Mouse (Mus musculus) small intestine, adult 2 months (tissue): ENCODE data around the gene Ddx25.

Source experiments
- CTCF ChIP-seq: fragments of 200-500 bp; IDR thresholded peaks from 2 replicates; pipeline ENCODE4 v1.5.1; 2012; ENCODE audit warnings: low read depth, mild to moderate bottlenecking, control low read depth, inconsistent platforms, low read length, moderate library complexity, mixed read lengths; ENCODE audit not compliant: insufficient replicate concordance, insufficient read length; ENCODE audit errors: extremely low read depth
- POLR2A ChIP-seq: fragments of 200-500 bp; IDR thresholded peaks from 2 replicates; pipeline ENCODE4 v1.6.1; 2012; ENCODE audit warnings: low read depth, mild to moderate bottlenecking, control low read depth, inconsistent platforms, low read length, moderate library complexity

DNA sequence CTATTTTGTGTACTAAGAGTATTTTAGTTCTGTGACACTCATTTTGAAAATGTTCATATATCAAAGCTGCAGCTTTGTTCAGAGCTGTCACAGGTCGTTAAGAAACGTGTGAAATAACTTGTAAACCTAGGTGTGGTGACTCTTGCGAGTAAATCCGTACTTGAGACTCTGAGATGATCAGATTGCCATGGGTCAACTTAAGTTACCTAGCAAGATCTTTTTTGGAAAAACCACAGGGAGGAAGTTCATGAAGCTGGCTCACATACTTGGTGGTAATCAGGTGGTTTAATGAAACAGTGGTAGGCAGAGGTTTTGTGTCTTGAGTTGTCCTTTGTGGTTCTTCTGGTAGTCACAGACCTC is 64.6 kb downstream of the Ddx25 start:
- no peak for TF ChIP-seq POLR2A
- no peak for TF ChIP-seq CTCF
